Mouse (Mus musculus) monocyte, adult 5-6 weeks (primary cell): ENCODE measurements at regions not wholly inside any gene's neighbourhood (a gene's known extent, or its start where the extent isn't known, plus 50 kb on each side); places are given as distances from the start of the nearest gene placed in this dataset.
A peak's percentile ranks its signal among the peaks of the same experiment; 100 is the strongest.

Experiments
- ATAC-seq: fragments of 153-309, 156-312 bp; replicated peaks from 2 replicates; pipeline ENCODE4 v1.8.0; 2017; ENCODE audit warnings: mild to moderate bottlenecking; ENCODE audit not compliant: low TSS enrichment, insufficient number of reproducible peaks, severe bottlenecking, poor library complexity, low FRiP score

DNA sequence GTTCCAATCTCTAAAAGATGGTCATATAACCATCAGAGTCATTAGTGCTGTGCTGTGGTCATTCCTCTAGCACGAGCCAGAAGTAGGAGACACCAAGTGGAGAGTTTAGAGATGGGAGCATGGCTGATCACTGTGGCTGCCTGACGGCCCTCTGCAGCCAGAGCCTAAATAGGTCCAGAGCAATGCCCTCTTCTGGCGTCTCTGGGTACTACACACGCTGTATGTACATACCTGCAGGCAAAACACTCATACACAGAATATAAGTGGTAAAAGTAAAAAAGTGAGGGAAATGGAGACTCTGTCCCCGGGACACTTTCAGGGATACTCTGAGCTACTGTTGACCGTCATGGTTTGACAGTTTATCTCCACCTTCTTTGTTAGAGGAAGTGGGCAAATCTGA, 91.4 kb downstream of the Gm21738 start:
- ATAC-seq = no peak

- no peak for ATAC-seq
Observed at GRCm38 (mm10) chr14:19311614-19312013, 107.1 kb downstream of the Gm21738 start.

DNA sequence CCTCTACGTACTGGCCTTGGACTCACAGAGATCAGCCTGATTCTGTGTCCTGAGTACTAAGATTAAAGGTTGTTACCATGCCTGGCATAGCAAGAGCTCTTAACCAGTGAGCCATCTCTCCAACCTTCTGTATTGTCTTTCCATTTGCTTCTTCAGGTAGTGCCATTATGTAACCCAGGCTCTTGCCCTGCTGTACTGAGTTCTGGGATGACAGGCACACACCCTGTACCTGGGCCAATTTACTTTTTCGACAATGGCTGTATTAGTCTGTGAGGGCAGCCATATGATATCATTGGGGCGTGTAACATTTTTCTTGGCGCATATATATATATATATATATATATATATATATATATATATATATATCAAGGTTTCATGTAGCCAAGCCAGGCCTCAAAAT, 115.9 kb downstream of the Gm21738 start:
- peak; percentile 35; the same call in 1 of the 2 replicates for ATAC-seq

GRCm38 (mm10) chr14:19279096-19279495, 139.6 kb downstream of the Gm21738 start:
- no peak for ATAC-seq

GRCm38 (mm10) chr14:19277777-19278385, 140.8 kb downstream of the Gm21738 start:
- ATAC-seq = peak; percentile 98
